Mouse (Mus musculus) gastrocnemius, postnatal 10 days (tissue): Measurements from ENCODE around the gene Card14. TPM values are rescaled to one million over a fixed set of nuclear protein-coding genes. Genes with fewer than 3 reads are reported as not detected.

Source experiments
- DNase-seq: peaks from one replicate; pipeline ENCODE4 v3.0.0; 2021; ENCODE audit warnings: mixed read lengths
- total RNA-seq, 2 experiments: library from RNA; stranded (reverse); gene quantifications; 2 replicates each; pipeline ENCODE4 v1.2.3; 2021

Gene Card14
- total RNA-seq, 2 experiments from 2014 or later = 0.77 to 1.3 TPM

DNA sequence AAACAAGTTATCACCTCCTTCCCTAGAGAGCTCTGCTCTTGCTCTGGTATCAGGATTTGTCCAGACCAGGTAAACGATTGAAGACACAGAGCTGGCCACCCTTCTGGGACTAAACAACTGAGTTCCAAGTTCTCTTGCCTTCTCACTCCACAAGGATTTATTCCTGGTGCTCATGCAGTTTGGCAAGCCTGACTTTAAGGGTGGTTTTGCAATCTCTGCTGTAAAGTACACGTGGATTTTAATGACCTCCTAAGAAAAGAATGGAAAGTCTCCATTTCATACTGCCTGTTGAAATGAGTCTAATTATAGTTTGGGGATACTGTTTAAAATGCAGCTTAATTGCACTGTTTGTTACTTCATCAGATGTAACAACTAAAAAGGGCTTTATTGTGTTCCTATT, 6.6 kb upstream of the Card14 start:
- DNase-seq = no peak

DNA sequence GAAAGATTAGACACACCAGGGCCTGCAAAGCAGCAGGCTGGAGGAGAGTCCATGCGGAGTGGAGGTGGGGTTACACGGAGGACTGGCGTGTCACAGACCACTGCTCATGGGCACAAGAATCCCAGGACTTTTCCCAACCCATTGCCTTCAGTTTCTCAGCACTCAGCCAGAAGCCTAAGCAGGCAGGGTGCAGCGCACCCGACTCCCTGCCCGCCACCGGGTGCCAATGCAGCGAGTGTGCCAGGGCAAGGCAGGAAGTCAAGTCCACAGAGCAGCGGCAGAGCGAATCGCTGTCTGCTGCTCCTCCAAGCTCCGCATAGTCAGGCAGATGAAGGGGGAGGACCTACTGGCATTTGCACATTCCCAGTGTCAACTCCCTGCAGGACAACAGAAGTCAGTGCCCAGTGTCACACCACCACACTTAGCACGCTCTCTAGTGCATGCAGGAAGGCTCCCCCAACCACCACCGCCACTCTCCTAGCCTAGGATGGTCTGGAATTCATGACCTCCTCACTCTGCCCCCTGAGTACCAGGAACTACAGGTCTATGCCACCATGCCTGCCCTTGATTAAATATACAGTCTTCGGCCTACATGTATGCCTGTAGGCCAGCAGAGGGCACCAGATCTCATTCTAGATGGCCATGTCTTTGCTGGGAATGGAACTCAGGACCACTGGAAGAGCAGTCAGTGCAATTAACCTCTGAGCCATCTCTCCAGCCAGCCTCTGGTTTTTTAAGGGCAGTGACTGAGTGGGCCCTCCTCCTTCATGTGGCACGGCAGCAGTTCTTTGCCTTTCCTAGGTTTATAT, 2.5 kb upstream of the Card14 start:
- DNase-seq = peak; percentile 41

DNA sequence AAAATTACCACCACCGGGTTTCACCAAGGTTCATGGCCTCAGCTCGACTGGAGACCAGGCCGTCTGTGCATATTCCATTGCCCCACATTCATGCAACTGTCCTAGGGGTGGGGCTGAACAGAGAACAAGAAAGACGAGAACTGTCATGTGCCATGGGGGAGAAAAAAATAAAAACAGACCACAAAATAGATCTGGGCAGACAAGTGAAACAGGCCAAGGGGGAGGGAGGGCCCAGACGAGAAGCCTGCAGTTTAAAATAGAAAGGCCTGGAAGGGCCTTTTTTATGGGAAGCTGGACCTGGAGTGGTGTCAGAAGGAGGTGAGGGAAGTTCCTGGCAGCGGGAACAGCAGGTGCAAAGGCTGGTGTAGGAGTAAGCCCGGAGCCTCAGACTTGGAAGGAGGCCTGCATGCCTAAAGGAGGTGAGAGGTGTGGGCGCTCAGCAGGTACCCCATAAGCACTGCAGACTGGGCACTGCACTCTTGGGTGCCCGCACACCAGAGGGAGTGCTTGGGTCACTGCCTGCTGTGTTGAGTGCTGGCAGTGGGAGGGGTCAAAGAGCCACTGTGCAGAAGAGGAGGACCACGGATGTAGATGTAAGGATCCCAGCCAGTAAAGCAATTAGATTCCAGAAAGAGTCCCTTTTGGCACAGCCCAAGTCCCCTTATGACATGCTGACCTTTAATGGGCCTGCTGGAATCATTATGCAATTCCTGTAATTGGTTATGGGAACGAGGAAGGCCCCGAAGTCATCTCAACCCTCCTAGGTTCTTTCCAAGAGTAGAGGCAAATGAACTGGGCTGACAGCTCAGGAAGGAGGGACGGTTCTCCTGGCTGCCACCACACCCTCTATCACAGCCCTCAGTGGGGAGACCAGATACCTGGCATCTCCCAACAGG, 558 bp upstream of the Card14 start:
- DNase-seq = no peak

DNA sequence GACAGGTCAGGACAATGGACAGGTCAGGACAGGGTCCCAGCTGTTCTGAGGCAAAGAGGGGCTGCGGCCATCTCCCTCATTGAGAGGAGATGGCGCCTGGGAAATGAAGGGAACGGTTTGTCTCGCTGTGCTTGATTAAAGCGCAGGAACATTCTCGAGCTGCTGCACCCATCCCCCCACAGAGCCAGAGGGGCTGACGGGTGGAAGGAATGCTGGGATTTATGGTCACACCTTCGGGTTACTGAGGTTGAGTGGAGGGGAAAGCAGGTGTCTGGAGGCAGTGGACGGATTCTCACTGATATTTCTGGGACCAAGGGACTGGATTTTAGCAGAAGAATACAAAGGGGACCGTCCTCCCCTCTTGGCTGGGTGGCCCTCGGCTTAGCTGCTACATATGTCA, 348 bp downstream of the Card14 start:
- no peak for DNase-seq

DNA sequence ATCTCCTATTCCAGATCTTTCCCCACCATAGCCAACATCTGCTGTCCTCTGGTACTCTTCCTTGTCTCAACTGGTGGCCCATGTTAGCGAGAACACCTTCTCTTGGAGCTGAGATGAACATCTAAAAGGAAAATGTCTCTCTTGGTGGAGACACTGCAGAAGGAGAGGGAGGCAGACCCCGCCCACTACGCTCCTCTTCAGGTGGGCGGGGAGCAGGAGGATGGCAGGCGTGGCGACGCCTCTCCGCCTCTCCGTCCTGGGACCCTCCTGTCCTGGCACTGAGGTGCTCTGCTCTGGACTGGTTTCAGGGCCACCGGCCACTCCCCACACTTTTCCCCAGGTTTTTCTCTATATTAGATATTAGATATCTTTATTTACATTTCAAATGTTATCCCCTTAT, 3.1 kb downstream of the Card14 start:
- DNase-seq = no peak

DNA sequence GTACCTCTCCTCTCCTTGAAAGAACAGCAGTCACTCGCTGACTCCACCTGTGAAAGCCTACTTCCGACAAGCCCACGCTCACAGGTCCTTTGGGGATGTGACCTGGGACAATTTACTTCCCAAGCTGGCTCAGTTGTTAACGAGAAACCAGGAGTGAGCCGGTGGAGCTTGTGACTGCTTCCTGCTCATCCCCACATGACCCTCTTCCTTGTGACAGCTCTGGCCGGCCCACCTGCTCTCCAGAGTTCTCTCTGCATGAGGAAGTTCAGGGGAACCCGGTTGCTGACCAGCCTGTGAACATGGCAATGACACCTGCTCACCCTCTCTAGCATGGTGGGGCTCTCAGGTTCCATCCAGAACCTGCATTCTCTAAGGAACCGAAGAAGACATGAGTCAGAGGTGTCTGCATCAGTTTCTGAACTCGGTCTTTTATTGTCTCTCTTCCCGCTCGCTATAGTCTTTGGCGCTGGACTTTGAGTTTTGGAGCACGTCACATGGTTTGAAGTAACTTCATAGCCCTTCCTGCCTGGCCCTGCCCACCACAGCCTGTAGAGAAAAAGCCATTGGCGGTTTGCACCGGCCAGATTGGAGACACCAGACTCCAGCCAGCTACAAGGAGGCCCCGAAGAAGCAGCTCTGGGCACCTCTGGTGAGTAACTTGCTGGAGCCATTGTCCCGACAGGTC, 6.8 kb downstream of the Card14 start:
- DNase-seq = no peak

DNA sequence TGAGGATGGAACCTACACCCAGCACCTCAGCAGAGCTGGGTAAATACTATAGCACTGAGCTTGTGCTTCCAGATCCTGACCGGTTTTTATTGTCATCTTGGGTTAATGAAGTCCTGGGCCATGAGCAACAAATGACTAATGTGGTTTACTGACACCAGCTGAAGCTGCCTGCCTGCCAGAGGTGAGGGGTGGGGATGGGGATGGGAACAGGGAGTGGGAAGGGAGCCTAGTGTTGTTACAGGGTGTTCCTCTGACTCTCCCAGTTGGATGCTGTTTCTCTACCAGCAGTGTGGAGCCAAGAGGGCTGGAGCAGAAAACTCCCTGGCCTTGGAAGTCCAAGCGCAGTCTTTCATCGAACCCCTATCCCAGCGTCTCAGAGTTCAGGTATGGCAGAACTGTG, 9.2 kb downstream of the Card14 start:
- no peak for DNase-seq

DNA sequence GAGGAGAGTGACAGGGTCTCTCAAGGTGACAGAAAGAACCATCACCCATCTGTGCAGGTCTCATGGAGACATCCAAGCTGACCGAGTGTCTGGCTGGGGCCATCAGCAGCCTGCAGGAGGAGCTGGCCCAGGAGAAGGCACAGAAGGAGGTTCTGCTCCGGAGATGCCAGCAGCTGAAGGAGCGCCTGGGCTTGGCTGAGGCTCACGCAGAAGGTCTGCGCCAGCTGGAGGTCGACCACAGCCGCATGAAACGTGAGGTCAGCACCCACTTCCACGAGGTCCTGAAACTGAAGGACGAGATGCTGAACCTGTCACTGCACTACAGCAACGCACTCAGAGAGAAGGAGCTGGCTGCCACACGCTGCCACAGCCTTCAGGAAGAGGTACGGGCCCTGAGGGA, 15.0 kb downstream of the Card14 start:
- DNase-seq = no peak

DNA sequence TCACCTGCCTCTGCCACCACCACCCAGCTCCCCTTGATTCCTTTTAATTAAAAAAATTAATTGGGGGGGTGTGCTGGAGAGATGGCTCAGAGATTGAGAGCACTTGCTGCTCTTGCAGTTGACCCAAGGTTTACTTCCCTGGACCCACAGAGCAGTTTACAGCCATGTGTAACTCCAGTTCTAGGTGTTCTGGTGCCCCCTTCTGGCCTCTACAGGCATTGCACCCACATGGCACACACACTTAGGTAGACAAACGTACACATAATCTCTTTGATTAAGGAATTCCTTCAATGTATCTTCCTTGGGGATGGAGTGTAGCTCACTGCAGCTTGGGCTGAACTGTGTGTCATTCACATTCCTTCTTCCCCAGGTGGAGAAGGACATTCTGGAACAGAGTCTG, 17.5 kb downstream of the Card14 start:
- no peak for DNase-seq

DNA sequence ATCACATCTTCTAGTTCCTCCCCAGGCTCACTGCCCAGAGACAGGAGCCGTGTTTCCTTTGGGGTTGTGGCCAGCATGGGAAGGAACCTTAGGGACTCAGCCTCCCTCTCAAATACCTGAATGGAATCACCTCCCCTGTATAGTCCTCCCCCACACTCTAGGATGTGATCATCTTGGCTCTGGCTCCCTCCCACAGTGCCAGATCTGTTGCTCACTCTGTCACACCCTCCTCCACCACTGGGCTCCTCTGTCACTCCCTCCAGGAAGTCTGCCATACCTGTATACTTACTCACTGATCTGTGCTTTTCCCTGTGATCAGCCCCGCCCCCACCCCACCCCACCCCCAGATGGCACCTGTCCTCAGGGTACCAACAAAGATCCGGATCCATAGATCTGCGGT, 23.0 kb downstream of the Card14 start:
- DNase-seq = no peak

DNA sequence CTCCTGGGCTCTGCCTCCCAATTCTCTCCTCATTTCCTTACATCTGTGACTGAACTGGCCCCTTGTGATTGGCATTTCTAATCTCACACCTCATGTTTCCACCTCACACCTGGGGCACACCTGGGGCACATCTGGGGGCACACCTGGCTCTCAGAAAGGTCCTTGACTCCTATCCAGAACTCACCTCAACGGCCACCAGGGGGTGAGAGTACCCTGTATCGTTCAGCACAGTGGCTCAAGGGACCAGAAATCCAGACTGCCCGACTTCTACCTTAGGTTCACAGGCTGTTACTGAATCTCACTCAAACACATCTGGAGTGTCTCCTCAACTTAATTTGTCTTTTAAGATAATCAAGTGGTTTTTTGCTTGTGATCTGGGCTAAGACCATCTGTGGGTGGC, 24.4 kb downstream of the Card14 start:
- DNase-seq = no peak

DNA sequence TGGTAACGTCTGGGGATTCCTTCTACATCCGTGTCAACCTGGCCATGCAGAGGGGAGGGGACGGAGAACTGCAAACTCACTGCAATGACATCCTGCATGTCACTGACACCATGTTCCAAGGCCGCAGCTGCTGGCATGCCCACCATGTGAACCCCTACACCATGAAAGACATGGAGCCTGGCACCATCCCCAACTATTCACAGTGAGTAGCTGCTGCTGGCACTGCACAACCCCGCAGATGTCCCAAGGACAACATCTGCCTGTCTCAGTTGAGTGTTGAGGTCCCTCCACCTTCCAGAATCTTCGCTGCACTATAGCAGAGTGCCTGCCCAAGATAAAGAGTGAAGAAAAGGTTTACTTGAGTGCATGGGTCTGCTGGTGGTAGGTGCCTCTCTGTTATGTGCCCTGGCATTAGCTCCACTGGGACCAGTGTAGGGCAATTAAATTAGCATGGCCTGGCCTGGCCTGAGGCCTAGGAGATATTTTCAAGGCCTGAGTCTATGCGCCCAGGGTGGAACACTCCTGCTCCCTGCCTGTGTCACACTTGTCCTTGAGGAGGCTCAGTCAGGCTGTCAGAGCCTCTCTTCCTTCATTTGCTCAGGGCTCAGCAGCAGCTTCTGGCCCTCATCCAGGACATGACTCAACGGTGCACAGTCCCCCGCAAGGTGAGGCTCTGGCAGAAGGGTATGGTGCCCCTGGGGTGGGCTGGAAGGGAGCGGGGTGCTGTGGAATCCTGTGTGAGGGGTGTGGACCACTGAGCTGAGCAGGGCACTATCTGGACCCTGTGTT, 30.9 kb downstream of the Card14 start:
- DNase-seq = no peak

DNA sequence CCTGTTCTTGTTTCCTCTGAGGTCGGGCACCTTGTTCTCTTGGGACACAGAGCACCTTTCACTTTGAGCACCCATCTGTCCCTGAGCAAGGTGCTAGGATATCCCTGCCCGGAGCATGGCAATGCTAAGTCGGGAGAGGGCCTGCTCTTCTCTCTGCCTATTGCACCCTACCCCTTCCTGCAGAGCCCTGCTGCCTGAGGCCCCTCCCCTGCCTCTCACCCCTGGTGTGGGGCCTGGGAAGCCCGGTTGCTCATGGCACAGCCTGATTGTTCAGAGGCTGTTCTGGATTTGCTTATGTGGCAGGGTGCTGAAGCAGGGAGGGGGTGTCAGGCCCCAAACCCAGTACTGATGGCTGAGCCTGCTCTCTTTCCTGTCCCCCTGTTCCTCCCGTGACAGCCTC, 31.6 kb downstream of the Card14 start:
- DNase-seq = no peak

DNA sequence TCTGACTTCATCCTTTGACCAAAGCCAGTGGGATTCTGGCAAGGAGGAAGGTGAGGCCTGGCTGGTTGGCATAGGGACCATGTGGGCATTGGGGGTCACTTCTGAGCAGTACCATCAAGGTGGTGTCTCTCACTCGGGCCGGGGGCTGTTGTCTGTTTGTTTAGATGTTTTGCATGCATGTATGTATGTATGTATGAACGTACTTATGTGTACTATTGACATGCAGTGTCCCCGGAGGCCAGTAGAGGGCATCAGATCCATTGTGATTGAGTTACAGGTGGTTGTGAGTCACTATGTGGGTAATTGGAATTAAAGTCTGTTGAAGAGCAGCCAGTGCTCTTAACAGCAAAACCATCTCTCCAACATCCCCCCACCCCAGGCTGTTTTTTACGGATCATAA, 32.1 kb downstream of the Card14 start:
- peak; percentile 67 for DNase-seq

DNA sequence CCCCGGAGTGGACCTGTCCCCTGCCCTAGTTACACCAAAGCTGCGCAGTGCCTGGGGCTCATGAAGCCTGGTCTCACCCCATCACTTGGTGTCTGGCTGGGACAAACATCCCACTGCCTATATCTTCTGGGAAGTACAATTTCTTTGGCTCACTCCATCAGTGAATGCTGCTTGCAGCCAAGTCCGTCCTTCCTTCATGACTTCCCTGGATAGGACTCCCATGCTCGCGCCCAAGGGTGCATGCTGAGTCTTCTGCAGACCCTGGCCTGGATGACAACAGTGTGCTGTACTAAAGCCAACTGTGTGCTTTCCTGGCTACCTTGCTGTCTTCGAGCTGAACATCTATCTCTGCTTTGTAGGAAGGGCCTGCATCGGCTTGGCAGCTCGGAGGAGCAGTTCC, 36.6 kb downstream of the Card14 start:
- DNase-seq = no peak

DNA sequence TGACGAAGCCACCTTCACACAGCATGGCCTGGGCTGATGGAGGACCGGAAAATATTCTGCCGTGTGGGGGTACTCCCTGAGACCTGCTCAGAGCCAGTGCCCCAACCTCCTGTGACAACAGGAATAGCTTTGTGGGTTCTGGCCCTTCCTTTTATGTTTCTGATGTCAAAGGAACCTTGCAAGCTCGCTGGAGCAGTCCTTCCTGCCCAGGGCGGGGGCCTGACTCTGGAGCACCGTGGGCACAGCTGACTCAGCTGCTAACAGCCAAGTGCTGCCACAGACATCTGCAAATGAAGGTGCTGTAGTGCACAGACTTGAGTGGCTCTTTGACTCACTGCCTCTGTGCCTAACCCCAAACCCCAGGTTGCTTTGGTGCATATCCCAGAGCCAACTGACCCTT, 37.3 kb downstream of the Card14 start:
- DNase-seq = no peak

DNA sequence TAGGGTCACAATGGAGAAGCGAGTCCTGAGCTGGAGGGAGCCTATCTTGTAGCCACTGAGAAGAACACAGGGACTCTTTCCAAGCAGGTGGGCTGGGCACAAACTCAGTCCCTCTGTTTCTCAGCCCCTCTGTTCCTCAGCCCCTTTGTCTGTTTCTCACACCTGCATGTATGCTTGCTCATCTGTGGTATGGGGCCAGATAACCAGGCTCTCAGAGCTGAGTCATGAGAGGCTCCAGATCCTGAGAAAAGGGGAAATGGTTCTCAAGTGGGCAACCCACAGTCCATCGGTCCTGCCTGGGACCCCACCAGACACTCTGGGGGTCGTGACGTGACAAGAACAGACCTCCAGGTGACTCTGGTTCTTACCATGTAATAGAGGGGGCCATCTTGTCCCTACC, 39.6 kb downstream of the Card14 start:
- DNase-seq = no peak

DNA sequence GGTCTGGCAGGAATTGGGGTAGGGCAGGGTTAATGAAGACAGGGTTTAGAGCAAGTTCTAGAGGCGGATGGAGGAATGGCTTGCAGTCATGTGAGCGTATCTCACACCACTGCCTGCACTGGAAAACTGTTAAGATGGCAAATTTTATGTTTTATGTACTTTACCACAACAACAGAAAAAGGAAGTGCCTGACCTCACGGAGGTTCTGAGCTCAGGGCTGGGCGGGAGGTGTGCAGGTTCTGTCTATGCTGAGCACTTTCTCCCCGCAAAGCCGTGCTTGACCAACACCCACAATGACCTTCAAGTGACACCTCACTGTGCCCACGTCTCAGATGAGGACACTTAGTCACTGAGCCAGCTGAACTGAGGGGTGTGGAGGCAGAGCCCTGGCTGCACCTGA, 44.5 kb downstream of the Card14 start:
- DNase-seq = no peak

DNA sequence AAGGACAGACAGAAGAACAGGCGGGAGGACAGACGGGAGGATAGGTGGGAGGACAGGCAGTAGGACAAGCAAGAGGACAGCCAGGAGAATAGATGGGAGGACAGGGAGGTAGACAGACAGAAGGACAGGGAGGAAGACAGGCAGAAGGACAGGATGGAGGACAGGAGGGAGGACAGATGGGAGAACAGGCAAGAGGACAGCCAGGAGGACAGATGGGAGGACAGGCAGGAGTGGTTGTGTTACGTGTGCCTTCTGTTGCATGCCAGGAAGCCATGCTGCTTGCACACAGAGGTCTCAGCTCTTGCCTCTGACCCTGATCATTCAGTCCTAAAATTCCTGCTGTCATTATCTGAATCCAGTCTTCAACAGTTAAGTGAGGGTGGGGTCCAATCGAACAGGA, 46.4 kb downstream of the Card14 start:
- no peak for DNase-seq

DNA sequence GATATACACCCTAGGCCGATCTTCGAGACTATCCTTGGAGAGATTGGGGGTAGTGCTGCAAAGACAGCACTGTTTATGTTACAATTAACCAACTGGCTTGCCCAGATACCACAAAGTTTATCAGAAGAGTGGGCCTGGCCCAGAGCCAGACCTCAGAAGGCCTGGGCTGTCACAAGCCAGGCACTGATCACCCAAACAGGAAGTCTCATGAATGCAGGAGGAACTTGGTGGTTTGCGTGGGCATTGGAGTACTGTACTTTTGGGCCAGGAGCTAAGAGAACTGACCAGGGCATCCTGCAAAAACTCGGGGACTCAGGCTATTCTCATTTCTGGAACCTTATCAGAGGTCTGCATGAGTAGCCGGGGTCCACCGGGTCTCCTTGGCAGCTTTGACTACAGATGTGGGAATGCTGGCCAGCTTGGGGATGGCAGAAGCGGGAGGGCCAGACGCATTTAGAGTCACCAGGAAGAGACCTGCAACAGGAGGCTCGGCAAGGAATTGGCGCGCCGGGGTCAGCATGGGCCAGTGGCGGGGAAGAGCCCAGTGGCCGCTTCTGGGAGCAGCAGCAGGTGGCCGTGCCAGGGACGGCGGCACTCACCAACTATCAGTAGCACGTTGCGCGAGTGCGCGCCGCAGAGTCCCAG, 47.4 kb downstream of the Card14 start:
- DNase-seq = peak; percentile 49
